Mouse (Mus musculus): ENCODE measurements at regions not wholly inside any gene's neighbourhood (a gene's known extent, or its start where the extent isn't known, plus 50 kb on each side); places are given as distances from the start of the nearest gene placed in this dataset.

DNA sequence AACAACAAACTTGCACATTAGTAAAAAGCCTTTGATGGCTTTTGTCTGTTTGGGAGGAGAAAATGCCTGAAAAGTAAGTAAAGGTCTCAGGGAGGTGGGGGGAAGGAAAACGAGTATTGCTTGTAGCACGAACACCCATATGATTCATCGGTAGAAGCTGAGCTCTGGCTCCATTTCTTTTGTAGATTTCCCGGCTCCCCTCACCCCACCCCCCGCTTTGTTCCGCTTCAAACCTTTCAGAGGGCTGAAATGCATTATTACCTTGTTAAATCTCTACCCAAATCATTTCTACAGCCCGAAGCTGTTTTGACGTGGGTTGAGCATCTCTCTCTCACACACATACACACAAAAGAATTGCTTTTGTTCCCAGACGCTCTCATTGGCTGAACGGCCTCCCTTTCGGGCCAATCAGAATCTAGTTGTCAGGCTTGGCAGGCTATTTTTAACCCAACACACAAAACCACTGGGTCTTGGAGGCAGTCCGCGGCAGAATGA, 166.0 kb upstream of the Dcn start:
- Histone ChIP-seq H3K27me3 (replicated peaks; ENCODE audit: low read depth, poor library complexity, severe bottlenecking) (no peaks in the 10 kb centered on the region), H3K36me3 (replicated peaks) (no peaks in the 10 kb centered on the region), H3K4me3 (peak overlapping the region; percentile 61), H3K4me1 (peaks cover 16% of the 10 kb centered on the region; the same call in 1 of the 2 replicates), H3K9me3 (no peaks in the 10 kb centered on the region), H3K27ac (replicated peaks) (peak overlapping the region; percentile 94)
- WGBS = 1% methylated on average over 13 of the region's 13 CpGs
- DNase-seq (ENCODE audit: low spot score) = peak; percentile 87

DNA sequence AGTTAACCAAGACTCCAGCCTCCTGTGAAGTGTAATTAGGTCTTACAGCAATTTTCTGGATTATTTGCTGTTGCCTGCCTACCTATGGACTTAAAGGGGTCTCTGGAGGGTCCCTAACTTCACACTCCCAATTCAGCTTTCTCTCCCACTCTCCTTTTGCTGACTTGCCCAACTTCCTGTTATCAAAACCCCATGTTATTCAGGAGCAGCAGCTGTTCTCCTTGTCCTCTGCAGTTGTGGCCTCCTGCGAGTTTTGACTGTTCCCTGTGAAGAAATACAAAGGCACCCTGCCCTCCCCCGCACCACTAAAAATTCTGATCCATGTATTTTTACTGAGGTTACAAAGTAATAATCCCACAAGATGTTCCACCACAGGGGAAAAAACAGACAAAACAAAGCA, 146.8 kb upstream of the Dcn start:
- DNase-seq (ENCODE audit: low spot score) = no peak
- H3K9me3 ChIP-seq = no peaks in the 10 kb centered on the region
- H3K4me1 ChIP-seq = no peaks in the 10 kb centered on the region
- no peak overlapping the region for H3K4me3 ChIP-seq
- no peak overlapping the region for H3K27ac ChIP-seq (replicated peaks)
- no peaks in the 10 kb centered on the region for H3K36me3 ChIP-seq (replicated peaks)
- no peaks in the 10 kb centered on the region for H3K27me3 ChIP-seq (replicated peaks; ENCODE audit: low read depth, poor library complexity, severe bottlenecking)
- WGBS = 84% methylated on average over 2 of the region's 2 CpGs

DNA sequence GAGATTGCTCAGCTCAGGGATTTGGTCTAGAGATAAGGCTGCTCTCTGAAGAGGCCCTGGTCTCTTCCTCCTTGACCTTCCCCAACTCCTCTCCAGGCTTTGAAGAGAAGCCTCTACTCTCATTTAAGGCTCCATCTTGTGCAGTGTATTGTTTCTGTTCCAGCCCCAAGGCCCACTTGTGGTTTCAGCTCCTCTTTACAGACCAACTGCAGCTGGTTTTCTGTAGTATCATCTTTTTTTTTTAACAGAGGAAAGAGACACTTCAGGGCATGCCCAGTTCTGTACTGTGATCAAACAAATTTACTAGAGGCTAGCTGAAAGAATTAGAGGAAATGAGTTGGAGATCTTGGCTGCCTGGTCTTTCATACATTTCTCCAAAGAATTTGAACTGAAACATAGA, 145.4 kb upstream of the Dcn start:
- H3K36me3 ChIP-seq (replicated peaks) = no peaks in the 10 kb centered on the region
- no peak overlapping the region for H3K4me3 ChIP-seq
- no peaks in the 10 kb centered on the region for H3K27me3 ChIP-seq (replicated peaks; ENCODE audit: low read depth, poor library complexity, severe bottlenecking)
- no peaks in the 10 kb centered on the region for H3K9me3 ChIP-seq
- no peak for DNase-seq (ENCODE audit: low spot score)
- peaks cover 4% of the 10 kb centered on the region; the same call in 1 of the 2 replicates for H3K4me1 ChIP-seq
- no peak overlapping the region for H3K27ac ChIP-seq (replicated peaks)

DNA sequence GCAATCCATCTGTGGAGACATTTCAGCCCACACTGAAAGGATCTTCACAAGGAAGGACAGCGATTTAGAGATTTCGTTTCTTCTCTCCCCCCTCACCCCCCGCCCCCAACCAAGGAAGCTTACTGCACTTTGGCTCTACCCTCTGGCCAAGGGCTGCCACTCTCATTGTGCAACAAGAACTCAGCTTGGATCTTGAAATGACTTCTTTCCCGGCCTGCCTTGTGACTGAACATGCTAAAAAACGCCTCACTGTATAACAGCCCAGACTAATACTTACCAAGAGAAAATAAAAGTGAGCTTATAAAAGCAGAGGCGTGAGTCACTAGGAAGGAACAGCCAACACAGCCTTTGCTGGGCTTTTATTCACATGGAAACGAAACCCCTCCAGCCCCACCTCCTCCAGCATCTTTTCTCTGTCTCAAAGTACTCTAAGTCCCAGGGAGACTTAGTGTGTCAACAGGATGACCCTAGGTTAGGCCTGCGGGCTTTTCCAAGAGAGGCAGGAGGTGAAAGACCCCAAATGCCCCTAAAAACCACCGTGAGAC, 144.7 kb upstream of the Dcn start:
- H3K27me3 ChIP-seq (replicated peaks; ENCODE audit: low read depth, poor library complexity, severe bottlenecking) = no peaks in the 10 kb centered on the region
- WGBS = 68% methylated on average over 9 of the region's 9 CpGs
- H3K9me3 ChIP-seq = no peaks in the 10 kb centered on the region
- H3K27ac ChIP-seq (replicated peaks) = no peak overlapping the region
- no peak overlapping the region for H3K4me3 ChIP-seq
- H3K4me1 ChIP-seq = peaks cover 4% of the 10 kb centered on the region; the same call in 1 of the 2 replicates
- no peak for DNase-seq (ENCODE audit: low spot score)
- H3K36me3 ChIP-seq (replicated peaks) = no peaks in the 10 kb centered on the region

DNA sequence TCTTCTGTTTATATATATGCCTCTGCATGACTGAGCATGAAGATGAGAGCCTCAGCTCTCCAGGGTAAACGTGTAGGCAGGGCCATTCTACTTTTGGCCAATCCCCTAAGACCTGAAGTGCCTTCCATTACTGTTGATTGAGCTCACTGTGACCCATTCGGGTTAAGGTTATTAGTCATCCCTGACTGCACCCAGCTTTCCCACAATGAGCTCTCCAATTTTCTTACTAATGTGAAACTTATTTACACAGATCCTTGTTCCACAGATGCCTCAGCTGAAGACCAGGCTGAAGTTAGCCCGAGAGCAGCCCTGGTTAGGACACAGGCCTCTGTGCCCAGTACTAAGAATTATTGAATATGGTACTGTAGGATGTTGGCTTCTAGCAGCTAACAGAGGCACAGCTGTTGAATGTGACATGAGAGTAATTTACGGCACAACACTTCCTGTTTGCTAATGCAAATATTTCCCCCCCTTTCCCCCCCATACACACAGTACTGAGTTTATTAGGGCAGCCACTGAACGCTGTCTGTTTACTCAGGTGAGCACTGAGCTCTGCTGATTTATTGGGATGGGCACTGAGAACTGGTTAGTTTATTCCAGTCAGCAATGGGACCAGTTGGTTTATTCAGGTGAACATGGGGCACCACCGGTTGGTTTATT, 141.2 kb upstream of the Dcn start:
- no peak for DNase-seq (ENCODE audit: low spot score)
- no peak overlapping the region for H3K27ac ChIP-seq (replicated peaks)
- peaks cover 4% of the 10 kb centered on the region; the same call in 1 of the 2 replicates for H3K4me1 ChIP-seq
- no peak overlapping the region for H3K4me3 ChIP-seq
- H3K27me3 ChIP-seq (replicated peaks; ENCODE audit: low read depth, poor library complexity, severe bottlenecking) = no peaks in the 10 kb centered on the region
- no peaks in the 10 kb centered on the region for H3K36me3 ChIP-seq (replicated peaks)
- 73% methylated on average over 6 of the region's 6 CpGs for WGBS
- H3K9me3 ChIP-seq = no peaks in the 10 kb centered on the region

DNA sequence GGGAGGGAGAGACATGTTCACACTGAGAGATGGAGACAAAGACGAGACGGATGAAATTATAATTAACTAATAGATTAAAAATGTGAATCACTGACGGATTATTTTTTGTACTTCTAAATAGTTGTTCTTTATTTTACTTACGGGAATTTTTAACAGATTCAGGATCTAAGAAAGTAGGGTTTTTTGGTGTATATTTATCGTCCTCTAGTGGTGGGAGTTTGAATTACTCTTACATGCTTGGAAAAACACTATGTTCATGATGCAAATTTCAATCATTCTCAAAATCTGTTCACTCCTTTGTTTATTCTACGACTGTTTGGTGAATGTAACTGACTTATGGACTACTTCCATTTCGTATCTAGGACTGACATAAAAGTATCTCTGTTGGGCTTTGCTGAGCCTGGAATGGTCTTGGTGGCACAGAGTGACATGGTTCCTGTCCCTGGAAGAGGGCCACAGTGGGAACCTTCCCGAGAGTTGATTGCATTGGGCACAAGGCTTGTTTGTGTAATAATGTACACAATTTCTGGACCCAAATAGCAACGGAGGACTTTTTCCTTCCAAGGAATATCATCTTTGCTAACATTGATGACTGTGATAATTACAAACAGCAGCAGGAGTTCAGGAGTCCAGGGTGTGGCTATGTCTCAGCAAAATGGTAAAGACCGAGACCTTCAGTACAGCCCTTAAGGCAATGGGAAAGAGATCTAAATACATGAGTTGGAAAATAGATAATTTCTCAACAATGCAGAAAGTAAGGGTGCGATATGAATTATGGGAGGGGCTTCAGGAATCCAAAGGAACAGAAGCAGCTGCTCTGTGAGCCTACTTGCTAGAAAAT, 139.3 kb upstream of the Dcn start:
- WGBS = 47% methylated on average over 11 of the region's 11 CpGs
- DNase-seq (ENCODE audit: low spot score) = no peak
- Histone ChIP-seq H3K27ac (replicated peaks) (no peak overlapping the region), H3K4me3 (no peak overlapping the region), H3K36me3 (replicated peaks) (no peaks in the 10 kb centered on the region), H3K4me1 (peaks cover 4% of the 10 kb centered on the region; the same call in 1 of the 2 replicates), H3K9me3 (no peaks in the 10 kb centered on the region), H3K27me3 (replicated peaks; ENCODE audit: low read depth, poor library complexity, severe bottlenecking) (no peaks in the 10 kb centered on the region)

DNA sequence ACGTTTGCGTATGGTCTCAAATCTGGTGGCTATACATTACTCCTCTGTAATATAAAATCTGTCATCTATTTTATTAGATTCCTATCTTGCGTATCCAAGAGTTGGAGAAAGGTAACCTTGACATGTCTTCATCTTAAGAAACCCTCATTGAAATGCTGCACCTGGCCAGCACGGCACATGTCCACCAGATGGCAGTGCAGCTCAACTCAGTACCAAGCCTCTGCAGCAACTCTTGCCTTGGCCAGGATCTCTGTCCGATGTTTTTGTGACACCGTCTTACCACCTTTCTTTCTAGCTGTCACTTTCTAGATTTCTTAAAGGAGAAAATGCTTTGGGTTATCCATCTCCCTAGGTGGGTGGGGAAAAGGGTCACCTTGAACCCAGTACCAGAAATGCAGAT, 134.1 kb upstream of the Dcn start:
- Histone ChIP-seq H3K36me3 (replicated peaks) (no peaks in the 10 kb centered on the region), H3K27ac (replicated peaks) (no peak overlapping the region), H3K4me3 (no peak overlapping the region), H3K27me3 (replicated peaks; ENCODE audit: low read depth, poor library complexity, severe bottlenecking) (no peaks in the 10 kb centered on the region), H3K9me3 (no peaks in the 10 kb centered on the region), H3K4me1 (no peaks in the 10 kb centered on the region)
- WGBS = 31% methylated on average over 6 of the region's 6 CpGs
- peak; percentile 80 for DNase-seq (ENCODE audit: low spot score)

DNA sequence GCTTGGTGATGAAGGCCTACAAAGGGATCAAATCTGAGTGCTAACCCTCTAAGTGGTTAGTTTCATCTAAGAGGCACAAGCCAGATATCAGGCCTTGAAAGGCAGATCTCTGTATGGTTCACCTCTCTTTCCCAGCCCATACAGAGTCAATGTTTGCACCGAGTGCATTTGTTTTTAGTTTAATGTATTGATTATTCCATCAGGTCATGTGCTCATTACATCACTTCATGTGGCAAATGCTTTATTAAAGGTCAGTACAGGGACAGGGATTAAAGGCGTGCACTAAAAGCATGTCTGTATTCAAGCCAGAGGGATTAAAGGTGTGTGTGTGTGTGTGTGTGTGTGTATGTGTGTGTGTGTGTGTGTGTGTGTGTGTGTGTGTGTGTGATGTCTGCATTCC, 132.5 kb upstream of the Dcn start:
- no peaks in the 10 kb centered on the region for H3K27me3 ChIP-seq (replicated peaks; ENCODE audit: low read depth, poor library complexity, severe bottlenecking)
- no peaks in the 10 kb centered on the region for H3K4me1 ChIP-seq
- 85% methylated on average over 2 of the region's 2 CpGs for WGBS
- H3K9me3 ChIP-seq = no peaks in the 10 kb centered on the region
- no peak for DNase-seq (ENCODE audit: low spot score)
- H3K27ac ChIP-seq (replicated peaks) = no peak overlapping the region
- no peaks in the 10 kb centered on the region for H3K36me3 ChIP-seq (replicated peaks)
- no peak overlapping the region for H3K4me3 ChIP-seq

DNA sequence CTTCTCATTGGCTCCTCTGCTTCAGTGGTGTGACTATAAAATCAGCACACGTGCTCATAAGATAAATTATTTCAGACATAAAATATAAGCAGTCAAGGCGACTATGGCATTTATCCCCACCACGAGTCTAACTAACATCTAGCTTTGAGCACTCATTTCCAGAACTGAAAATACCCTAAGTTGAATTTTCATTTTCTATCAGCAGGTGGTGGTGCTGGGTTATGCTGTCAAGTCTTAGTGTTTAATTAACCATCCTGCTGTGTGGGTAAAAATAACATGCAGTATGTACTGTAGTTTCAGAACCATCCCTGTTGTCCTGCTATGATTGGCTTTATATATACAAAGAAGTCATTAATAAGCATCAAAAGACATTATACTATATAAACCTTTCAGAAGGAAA, 110.8 kb upstream of the Dcn start:
- no peaks in the 10 kb centered on the region for H3K9me3 ChIP-seq
- H3K27me3 ChIP-seq (replicated peaks; ENCODE audit: low read depth, poor library complexity, severe bottlenecking) = no peaks in the 10 kb centered on the region
- WGBS = 85% methylated on average over 3 of the region's 3 CpGs
- no peaks in the 10 kb centered on the region for H3K4me1 ChIP-seq
- no peak overlapping the region for H3K4me3 ChIP-seq
- no peak for DNase-seq (ENCODE audit: low spot score)
- no peak overlapping the region for H3K27ac ChIP-seq (replicated peaks)
- H3K36me3 ChIP-seq (replicated peaks) = no peaks in the 10 kb centered on the region

DNA sequence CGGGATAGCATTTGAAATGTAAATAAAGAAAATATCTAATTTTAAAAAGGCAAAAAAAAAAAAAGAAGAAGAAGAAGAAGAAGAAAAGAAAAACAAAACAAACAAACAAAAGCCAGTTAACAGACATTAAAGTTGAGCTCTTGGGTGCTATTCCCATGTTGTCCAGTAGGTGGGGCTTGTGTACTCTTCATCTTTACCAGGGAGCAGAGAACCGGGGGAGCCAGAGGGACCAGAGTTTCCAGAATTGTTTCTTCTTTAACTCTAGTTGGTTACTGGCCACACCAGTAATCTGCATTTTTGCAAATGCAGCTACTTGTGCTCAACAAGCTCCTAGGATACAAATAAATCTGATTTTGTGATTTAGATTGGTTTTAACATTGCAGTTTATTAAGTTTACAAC, 103.6 kb upstream of the Dcn start:
- Histone ChIP-seq H3K9me3 (no peaks in the 10 kb centered on the region), H3K36me3 (replicated peaks) (no peaks in the 10 kb centered on the region), H3K4me1 (no peaks in the 10 kb centered on the region), H3K27me3 (replicated peaks; ENCODE audit: low read depth, poor library complexity, severe bottlenecking) (no peaks in the 10 kb centered on the region), H3K4me3 (no peak overlapping the region), H3K27ac (replicated peaks) (no peak overlapping the region)
- DNase-seq (ENCODE audit: low spot score) = peak; percentile 71
- WGBS = 10% methylated on average over 2 of the region's 2 CpGs

DNA sequence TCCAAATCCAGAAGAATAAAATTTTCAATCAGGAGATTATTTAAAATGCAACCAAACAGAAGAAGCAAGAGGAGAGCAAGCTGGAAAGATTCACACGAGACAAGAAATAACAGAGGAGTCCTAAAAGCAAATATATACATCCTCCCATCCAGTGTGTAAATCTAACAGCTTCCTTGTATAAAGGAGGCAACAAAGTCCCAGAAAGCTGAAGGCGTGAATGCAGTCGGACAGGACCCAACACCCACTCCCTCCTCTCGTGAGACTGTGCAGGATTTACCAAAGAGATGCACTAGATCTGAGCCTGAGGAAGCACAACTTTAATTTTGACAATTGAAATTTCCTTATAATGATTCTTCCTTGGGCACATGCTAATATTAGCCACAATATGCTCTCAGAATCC, 103.0 kb upstream of the Dcn start:
- Histone ChIP-seq H3K9me3 (no peaks in the 10 kb centered on the region), H3K36me3 (replicated peaks) (no peaks in the 10 kb centered on the region), H3K4me3 (no peak overlapping the region), H3K27me3 (replicated peaks; ENCODE audit: low read depth, poor library complexity, severe bottlenecking) (no peaks in the 10 kb centered on the region), H3K4me1 (no peaks in the 10 kb centered on the region), H3K27ac (replicated peaks) (no peak overlapping the region)
- no peak for DNase-seq (ENCODE audit: low spot score)
- 69% methylated on average over 4 of the region's 4 CpGs for WGBS

DNA sequence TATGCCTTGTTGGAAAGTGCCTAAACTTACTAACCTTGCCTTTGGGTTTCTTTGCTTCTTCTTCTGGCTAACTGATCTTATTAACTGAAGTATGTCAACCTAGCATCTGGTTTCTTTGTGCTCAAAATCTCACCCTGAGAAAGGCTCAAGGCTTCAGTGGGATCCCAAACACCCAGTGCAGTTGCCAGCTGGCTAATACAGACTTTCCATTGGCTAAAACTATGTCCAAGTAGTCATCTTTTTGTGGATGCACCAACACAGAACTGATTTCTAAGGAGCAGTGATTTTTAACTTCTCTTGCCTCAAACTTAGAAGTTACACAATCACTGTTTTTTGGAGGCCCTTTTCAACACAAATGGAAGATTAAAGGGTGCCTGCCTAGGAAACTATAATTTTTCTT, 97.8 kb upstream of the Dcn start:
- Histone ChIP-seq H3K4me3 (no peak overlapping the region), H3K27ac (replicated peaks) (no peak overlapping the region), H3K27me3 (replicated peaks; ENCODE audit: low read depth, poor library complexity, severe bottlenecking) (no peaks in the 10 kb centered on the region), H3K36me3 (replicated peaks) (no peaks in the 10 kb centered on the region), H3K4me1 (peaks cover 4% of the 10 kb centered on the region), H3K9me3 (no peaks in the 10 kb centered on the region)
- DNase-seq (ENCODE audit: low spot score) = no peak

DNA sequence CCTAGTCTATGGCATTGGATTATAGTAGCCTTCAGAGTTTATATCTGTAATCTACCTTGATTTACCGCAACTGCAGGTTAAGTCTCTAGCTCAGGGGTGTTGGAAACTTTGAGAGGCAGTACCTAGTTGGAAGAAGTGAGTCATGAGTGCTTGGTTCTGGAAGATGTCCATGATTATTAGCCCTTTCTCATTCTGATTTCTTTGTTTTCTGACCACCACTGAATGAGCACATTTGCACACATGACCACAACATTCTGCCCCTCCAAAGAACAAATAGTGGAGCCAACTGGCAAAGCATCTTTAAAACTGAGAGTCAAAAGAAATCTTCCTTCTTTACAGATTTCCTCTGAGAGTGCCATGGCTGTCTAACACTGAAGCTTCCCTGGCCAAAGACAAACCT, 95.5 kb upstream of the Dcn start:
- H3K27me3 ChIP-seq (replicated peaks; ENCODE audit: low read depth, poor library complexity, severe bottlenecking) = no peaks in the 10 kb centered on the region
- H3K27ac ChIP-seq (replicated peaks) = no peak overlapping the region
- 96% methylated on average over 1 of the region's 1 CpGs for WGBS
- H3K4me1 ChIP-seq = peaks cover 4% of the 10 kb centered on the region
- no peak for DNase-seq (ENCODE audit: low spot score)
- H3K4me3 ChIP-seq = no peak overlapping the region
- H3K9me3 ChIP-seq = no peaks in the 10 kb centered on the region
- H3K36me3 ChIP-seq (replicated peaks) = no peaks in the 10 kb centered on the region
